Mouse (Mus musculus) E14TG2a.4 (cell line): ENCODE measurements around the gene Pla2g7.

Source experiments
- CTCF ChIP-seq: conservative IDR thresholded peaks from 2 replicates; pipeline ENCODE4 v1.5.1; 2014; ENCODE audit warnings: low read length
- NANOG ChIP-seq: IDR thresholded peaks from 2 replicates; pipeline ENCODE4 v1.6.1; 2014; ENCODE audit warnings: borderline replicate concordance, low read length, mixed read lengths
- POU5F1 ChIP-seq: IDR thresholded peaks from 2 replicates; pipeline ENCODE4 v1.6.1; 2014; ENCODE audit warnings: low read length, borderline replicate concordance

DNA sequence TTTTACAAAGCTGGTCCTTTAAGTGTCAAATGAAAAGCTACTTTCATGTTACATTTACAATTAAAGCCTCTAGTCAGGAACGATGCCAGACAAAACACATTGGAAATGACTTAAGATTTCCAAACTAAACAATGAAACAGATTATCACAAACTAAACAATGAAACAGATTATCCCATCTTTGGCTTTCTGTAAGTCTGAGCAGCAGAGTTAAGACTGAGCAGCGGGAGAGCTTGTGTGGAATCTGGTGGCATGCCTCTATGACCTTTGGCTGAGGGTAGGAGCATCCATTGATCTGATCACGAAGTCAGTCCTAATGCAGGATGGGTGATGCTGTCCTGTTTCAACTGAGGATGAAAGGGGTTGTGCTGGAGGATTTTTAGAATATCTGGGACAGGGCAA is 44.3 kb downstream of the Pla2g7 start:
- TF ChIP-seq CTCF = no peak
- TF ChIP-seq NANOG = no peak
- no peak for TF ChIP-seq POU5F1
